Mouse (Mus musculus) CH12.LX (cell line): ENCODE measurements around the gene Alox12. TPM values are rescaled to one million over a fixed set of nuclear protein-coding genes. Genes with fewer than 3 reads are reported as not detected.

Experiments used
- DNase-seq: peaks from one replicate; pipeline ENCODE4 v3.0.0-alpha.2; 2013; ENCODE audit errors: extremely low read depth
- H3K27ac ChIP-seq: 2 replicates; pipeline ENCODE4 v1.5.1; 2012; ENCODE audit warnings: low read depth, mild to moderate bottlenecking, control low read depth, moderate library complexity; ENCODE audit not compliant: insufficient read depth
- H3K27me3 ChIP-seq: replicated peaks from 2 replicates; pipeline ENCODE3; 2012; ENCODE audit warnings: inconsistent platforms
- H3K36me3 ChIP-seq, 2 experiments: replicated peaks in 1 of 2; 2 replicates each; pipeline versions ENCODE3 to v1.6.1; 2012; ENCODE audit warnings: inconsistent platforms in 1 of 2, low read length in 1 of 2, mild to moderate bottlenecking in 1 of 2, mixed read lengths in 1 of 2, moderate library complexity in 1 of 2; ENCODE audit not compliant: control insufficient read depth in 1 of 2, insufficient read depth in 1 of 2
- H3K4me1 ChIP-seq, 2 experiments: 2 replicates each; pipeline ENCODE4 v1.6.1; 2012; ENCODE audit warnings: inconsistent platforms in 1 of 2, moderate library complexity in 1 of 2; ENCODE audit not compliant: insufficient read depth in 2 of 2, control insufficient read depth in 1 of 2
- H3K4me2 ChIP-seq: 2 replicates; pipeline ENCODE4 v1.6.1; 2012; ENCODE audit warnings: low read depth, mild to moderate bottlenecking, control low read depth; ENCODE audit not compliant: poor library complexity, insufficient read depth, severe bottlenecking
- H3K4me3 ChIP-seq, 3 experiments: fragments of 150-350 bp in 1 of 3; sonication (generic) in 1 of 3; replicated peaks in 1 of 3; 2 replicates each; pipeline versions ENCODE3 to v1.5.1; 2011 to 2012; ENCODE audit warnings: low read depth in 2 of 3, low read length in 2 of 3, mild to moderate bottlenecking in 2 of 3, moderate library complexity in 2 of 3, control low read depth in 1 of 3, improper control_type of control experiment in 1 of 3, inconsistent platforms in 1 of 3, mixed read lengths in 1 of 3; ENCODE audit not compliant: poor library complexity in 1 of 3
- H3K79me2 ChIP-seq: replicated peaks from 2 replicates; pipeline ENCODE4 v1.6.1; 2012; ENCODE audit warnings: mild to moderate bottlenecking, moderate library complexity; ENCODE audit not compliant: control insufficient read depth, poor library complexity, insufficient read depth, severe bottlenecking; ENCODE audit errors: extremely low read depth
- H3K9ac ChIP-seq: 2 replicates; pipeline ENCODE4 v1.6.1; 2012; ENCODE audit warnings: low read depth, mild to moderate bottlenecking, control low read depth, moderate library complexity; ENCODE audit not compliant: insufficient read depth
- H3K9me3 ChIP-seq: replicated peaks from 2 replicates; pipeline ENCODE3; 2012; ENCODE audit warnings: low read length, inconsistent platforms, mixed read lengths
- BHLHE40 ChIP-seq: IDR thresholded peaks from 2 replicates; pipeline ENCODE4 v1.6.1; 2011; ENCODE audit warnings: mild to moderate bottlenecking, low read depth, low read length, improper control_type of control experiment
- CHD2 ChIP-seq: IDR thresholded peaks from 2 replicates; pipeline ENCODE4 v1.6.1; 2011; ENCODE audit warnings: low read length, improper control_type of control experiment
- E2F4 ChIP-seq: IDR thresholded peaks from 2 replicates; pipeline ENCODE4 v1.6.1; 2011; ENCODE audit warnings: low read depth, low read length, improper control_type of control experiment; ENCODE audit not compliant: insufficient replicate concordance
- ELF1 ChIP-seq: IDR thresholded peaks from 2 replicates; pipeline ENCODE4 v1.6.1; 2014; ENCODE audit warnings: low read depth, mild to moderate bottlenecking, inconsistent platforms, low read length, improper control_type of control experiment
- ETS1 ChIP-seq: conservative IDR thresholded peaks from 2 replicates; pipeline ENCODE4 v1.6.1; 2012; ENCODE audit warnings: low read depth, mild to moderate bottlenecking, inconsistent platforms, low read length, improper control_type of control experiment, moderate library complexity
- GABPA ChIP-seq: IDR thresholded peaks from 2 replicates; pipeline ENCODE4 v1.6.1; 2012; ENCODE audit warnings: low read depth, low read length, improper control_type of control experiment, inconsistent platforms; ENCODE audit not compliant: insufficient replicate concordance
- HCFC1 ChIP-seq: IDR thresholded peaks from 2 replicates; pipeline ENCODE4 v1.6.1; 2012; ENCODE audit warnings: low read depth, mild to moderate bottlenecking, inconsistent platforms, low read length, improper control_type of control experiment
- JUN ChIP-seq: IDR thresholded peaks from 2 replicates; pipeline ENCODE4 v1.6.1; 2011; ENCODE audit warnings: low read depth, mild to moderate bottlenecking, low read length, improper control_type of control experiment, moderate library complexity; ENCODE audit not compliant: insufficient read depth
- MAFK ChIP-seq: IDR thresholded peaks from 2 replicates; pipeline ENCODE4 v1.6.1; 2011; ENCODE audit warnings: low read length, improper control_type of control experiment; ENCODE audit not compliant: insufficient replicate concordance
- MEF2A ChIP-seq: IDR thresholded peaks from 2 replicates; pipeline ENCODE4 v1.6.1; 2014; ENCODE audit warnings: low read depth, mild to moderate bottlenecking, inconsistent platforms, low read length, improper control_type of control experiment, borderline replicate concordance
- MYC ChIP-seq: IDR thresholded peaks from 2 replicates; pipeline ENCODE4 v1.6.1; 2011; ENCODE audit warnings: low read depth, mild to moderate bottlenecking, improper control_type of control experiment, low read length
- NELFE ChIP-seq: IDR thresholded peaks from 2 replicates; pipeline ENCODE4 v1.6.1; 2011; ENCODE audit warnings: low read depth, low read length, improper control_type of control experiment
- NRF1 ChIP-seq: IDR thresholded peaks from 2 replicates; pipeline ENCODE4 v1.6.1; 2014; ENCODE audit warnings: low read depth, mild to moderate bottlenecking, inconsistent platforms, low read length, improper control_type of control experiment, moderate library complexity
- PAX5 ChIP-seq: IDR thresholded peaks from 2 replicates; pipeline ENCODE4 v1.6.1; 2012; ENCODE audit warnings: low read length, inconsistent platforms, mixed read lengths
- POLR2AphosphoS2 ChIP-seq: IDR thresholded peaks from 2 replicates; pipeline ENCODE4 v1.6.1; 2011; ENCODE audit warnings: low read depth, low read length, improper control_type of control experiment
- RAD21 ChIP-seq: IDR thresholded peaks from 2 replicates; pipeline ENCODE4 v1.6.1; 2011; ENCODE audit warnings: low read depth, mild to moderate bottlenecking, low read length, improper control_type of control experiment, moderate library complexity
- SIN3A ChIP-seq: IDR thresholded peaks from 2 replicates; pipeline ENCODE4 v1.6.1; 2012; ENCODE audit warnings: low read length, improper control_type of control experiment, inconsistent platforms
- TCF12 ChIP-seq: IDR thresholded peaks from 2 replicates; pipeline ENCODE4 v1.6.1; 2014; ENCODE audit warnings: low read depth, mild to moderate bottlenecking, inconsistent platforms, low read length, improper control_type of control experiment
- UBTF ChIP-seq: IDR thresholded peaks from 2 replicates; pipeline ENCODE4 v1.6.1; 2012; ENCODE audit warnings: low read depth, mild to moderate bottlenecking, inconsistent platforms, low read length, improper control_type of control experiment, moderate library complexity
- USF2 ChIP-seq: conservative IDR thresholded peaks from 2 replicates; pipeline ENCODE4 v1.6.1; 2011; ENCODE audit warnings: low read depth, low read length, improper control_type of control experiment
- ZC3H11A ChIP-seq: IDR thresholded peaks from 2 replicates; pipeline ENCODE4 v1.6.1; 2012; ENCODE audit warnings: low read depth, mild to moderate bottlenecking, inconsistent platforms, low read length, improper control_type of control experiment
- ZNF384 ChIP-seq: IDR thresholded peaks from 2 replicates; pipeline ENCODE4 v1.6.1; 2012; ENCODE audit warnings: low read depth, low read length, improper control_type of control experiment, inconsistent platforms
- dilution Hi-C: fragments of 300-500 bp; cut with MboI; formaldehyde crosslinking; loops from 2 replicates; pipeline ENCODE4 v1.14.3; 2020; ENCODE audit warnings: low sequenced_read_pairs; ENCODE audit not compliant: extremely low pct_unique_long_range_greater_than_20kb, extremely low pct_ligation_motif_present
- in situ Hi-C: fragments of 300-500 bp; cut with MboI; formaldehyde crosslinking; loops from 3 replicates; pipeline ENCODE4 v1.14.3; 2019; ENCODE audit warnings: low sequenced_read_pairs, low pct_ligation_motif_present, low pct_unique_long_range_greater_than_20kb, mixed read lengths
- polyA plus RNA-seq: library from polyadenylated mRNA; unstranded; fragments of >175 nt; gene quantifications from 2 replicates; pipeline ENCODE4 v1.2.1, GENCODE M21; 2012; ENCODE audit warnings: low read depth; ENCODE audit not compliant: insufficient read length
- total RNA-seq, 2 experiments: library from RNA; depleted of rRNA; stranded (reverse); fragments of 300-350 nt in 1 of 2; fragments of >200 nt in 1 of 2; gene quantifications; 2 replicates each; pipeline ENCODE4 v1.2.3; 2012 to 2014

Gene Alox12
- total and polyA plus RNA-seq, 3 experiments: not detected

DNA sequence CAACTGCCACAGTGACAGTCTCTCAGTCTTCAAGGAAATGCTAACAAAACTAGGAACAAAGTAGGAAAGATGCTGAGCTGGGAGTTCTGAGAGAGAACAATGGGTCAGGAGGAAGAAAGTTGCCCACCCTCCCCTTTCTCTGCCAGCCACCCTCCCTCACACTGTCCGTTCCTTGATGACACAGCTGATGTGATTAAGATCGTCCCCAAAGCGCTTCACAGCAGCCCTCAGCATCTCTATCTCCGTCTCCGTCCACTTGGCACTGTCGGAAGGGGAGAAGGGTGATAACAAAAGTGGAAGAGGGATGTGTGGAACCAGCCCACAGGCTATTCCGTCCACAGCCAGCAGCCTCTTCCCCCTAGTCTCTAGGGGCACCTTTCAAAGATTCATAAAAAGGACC is 18.4 kb downstream of the Alox12 start:
- H3K79me2 ChIP-seq: peaks cover 12% of the 10 kb centered on the region
- no peak overlapping the region for H3K27ac ChIP-seq
- H3K4me1 ChIP-seq: peaks cover 4 to 26% of the 10 kb centered on the region in 2 experiments
- peak overlapping the region; percentile 92; the same call in 1 of the 2 replicates for H3K4me2 ChIP-seq
- H3K4me3 ChIP-seq: peak overlapping the region; percentile 4 to 96 (median 79)
- H3K9me3 ChIP-seq: no peaks in the 10 kb centered on the region
- H3K27me3 ChIP-seq: no peaks in the 10 kb centered on the region
- dilution Hi-C loops (no loop called here), in situ Hi-C loops (loop anchor here (25.0 kb wide), 2 partner anchors 376 to 526 kb away; partner anchors contain the start of genes 4930544D05Rik, Chrne and Zfp3)
- TF ChIP-seq BHLHE40 (no peak), TCF12 (no peak), MEF2A (no peak), USF2 (no peak), JUN (no peak), ZNF384 (no peak), PAX5 (no peak), ELF1 (no peak), SIN3A (no peak), HCFC1 (no peak)
- peaks cover 10 to 27% of the 10 kb centered on the region in 2 experiments for H3K36me3 ChIP-seq
- no peak for DNase-seq
- peak overlapping the region; percentile 83 for H3K9ac ChIP-seq

DNA sequence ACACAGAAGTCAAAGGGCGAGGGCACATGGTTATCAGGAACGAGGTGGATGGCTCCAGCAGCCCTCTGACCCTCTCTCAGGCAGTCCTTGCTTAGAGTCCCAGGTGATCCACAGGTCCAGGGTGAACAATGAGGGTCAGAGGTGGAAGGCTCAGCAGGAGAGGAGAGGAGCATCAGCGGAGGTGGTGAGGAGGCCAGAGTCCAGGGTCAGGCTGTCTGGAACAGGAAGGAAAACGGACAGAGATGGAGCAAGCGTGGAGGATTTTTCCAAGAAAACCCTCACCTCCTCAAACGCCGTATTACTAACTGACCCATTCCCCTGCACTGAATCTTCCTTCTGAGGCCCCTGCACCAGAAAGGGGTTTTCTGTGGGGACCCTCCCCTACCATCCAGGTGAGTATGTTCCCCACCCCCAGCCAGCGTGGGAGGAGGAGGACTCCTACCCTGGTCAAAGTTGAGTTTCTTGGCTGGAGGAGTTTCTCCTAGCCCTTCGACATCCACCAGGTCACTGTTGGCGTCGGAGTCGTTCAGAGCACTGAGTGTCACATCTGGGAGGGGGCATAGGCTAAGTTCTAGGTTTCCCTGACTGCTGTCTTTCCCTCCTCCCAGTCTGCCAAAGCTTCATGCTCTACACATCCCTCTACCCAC is 19.8 kb downstream of the Alox12 start:
- peaks cover 4 to 32% of the 10 kb centered on the region in 2 experiments for H3K4me1 ChIP-seq
- no peak for DNase-seq
- H3K9ac ChIP-seq: no peak overlapping the region
- peaks cover 10 to 27% of the 10 kb centered on the region in 2 experiments for H3K36me3 ChIP-seq
- H3K27ac ChIP-seq: no peak overlapping the region
- TF ChIP-seq MAFK (no peak), POLR2AphosphoS2 (no peak), MYC (no peak), RAD21 (no peak), CHD2 (no peak), GABPA (no peak), PAX5 (no peak), UBTF (no peak), JUN (no peak), NRF1 (no peak), NELFE (no peak), ZC3H11A (no peak), E2F4 (no peak), ELF1 (no peak), MEF2A (no peak), ETS1 (no peak)
- H3K9me3 ChIP-seq: no peaks in the 10 kb centered on the region
- H3K4me3 ChIP-seq: no peak overlapping the region
- no peaks in the 10 kb centered on the region for H3K27me3 ChIP-seq
- dilution Hi-C loops: no loop called here
- H3K79me2 ChIP-seq: peaks cover 12% of the 10 kb centered on the region
- no peak overlapping the region for H3K4me2 ChIP-seq
- in situ Hi-C loops: loop anchor here (25.0 kb wide), 2 partner anchors 377 to 527 kb away; partner anchors contain the start of genes 4930544D05Rik, Chrne and Zfp3
